Mouse (Mus musculus): ENCODE results near the gene Ano10. TPM values are rescaled to one million over a fixed set of nuclear protein-coding genes. Genes with fewer than 3 reads are reported as not detected.

The Ano10 gene
- total RNA-seq, 1 experiment from 2014 or later, result 18.2 TPM

- no peak for ATAC-seq (replicated peaks in 1 of 2; ENCODE audit: insufficient read depth in 1 of 2, low FRiP score in 2 of 2, low TSS enrichment in 1 of 2, low read depth in 1 of 2, poor library complexity in 2 of 2, severe bottlenecking in 2 of 2)
Observed at GRCm38 (mm10) chr9:122270913-122271312, 23.3 kb downstream of the Ano10 start.

DNA sequence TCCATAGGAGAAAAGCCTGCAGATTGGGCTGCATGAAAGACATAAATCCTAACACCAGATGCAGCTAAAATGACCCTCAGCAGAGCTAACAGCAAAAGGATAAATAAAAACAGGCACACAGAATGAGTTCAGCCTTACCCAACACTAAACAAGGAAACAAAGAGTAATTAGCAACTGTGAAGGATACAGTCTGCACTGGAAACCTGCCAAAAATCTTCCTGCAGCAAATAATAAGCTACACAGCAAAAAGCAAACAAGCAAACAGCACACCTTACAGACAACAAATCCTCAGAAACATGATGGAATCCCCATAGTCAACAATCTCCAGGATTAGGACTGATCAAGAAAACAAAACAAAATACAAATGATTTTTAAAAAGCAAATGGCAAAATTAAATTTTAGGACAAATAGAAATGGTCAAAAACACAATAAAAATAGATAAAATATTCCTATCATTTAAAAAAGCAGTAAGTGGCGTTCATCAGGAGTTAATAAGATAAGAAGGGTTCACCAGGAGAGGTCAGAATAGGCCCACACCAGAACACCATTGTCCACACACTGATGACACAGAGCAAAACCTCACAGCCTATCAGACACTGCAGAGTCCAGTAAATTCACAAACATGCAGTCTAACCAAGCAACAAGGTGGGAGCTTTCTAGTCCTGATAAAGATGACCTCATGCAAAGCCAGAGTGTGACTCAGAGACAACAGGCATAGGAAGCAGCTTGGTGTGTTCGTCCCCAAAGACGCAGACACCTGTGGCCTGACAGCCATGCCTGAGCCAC lies 24.8 kb downstream of the Ano10 start:
- ATAC-seq (replicated peaks in 1 of 2; ENCODE audit: insufficient read depth in 1 of 2, low FRiP score in 2 of 2, low TSS enrichment in 1 of 2, low read depth in 1 of 2, poor library complexity in 2 of 2, severe bottlenecking in 2 of 2), result no peak

DNA sequence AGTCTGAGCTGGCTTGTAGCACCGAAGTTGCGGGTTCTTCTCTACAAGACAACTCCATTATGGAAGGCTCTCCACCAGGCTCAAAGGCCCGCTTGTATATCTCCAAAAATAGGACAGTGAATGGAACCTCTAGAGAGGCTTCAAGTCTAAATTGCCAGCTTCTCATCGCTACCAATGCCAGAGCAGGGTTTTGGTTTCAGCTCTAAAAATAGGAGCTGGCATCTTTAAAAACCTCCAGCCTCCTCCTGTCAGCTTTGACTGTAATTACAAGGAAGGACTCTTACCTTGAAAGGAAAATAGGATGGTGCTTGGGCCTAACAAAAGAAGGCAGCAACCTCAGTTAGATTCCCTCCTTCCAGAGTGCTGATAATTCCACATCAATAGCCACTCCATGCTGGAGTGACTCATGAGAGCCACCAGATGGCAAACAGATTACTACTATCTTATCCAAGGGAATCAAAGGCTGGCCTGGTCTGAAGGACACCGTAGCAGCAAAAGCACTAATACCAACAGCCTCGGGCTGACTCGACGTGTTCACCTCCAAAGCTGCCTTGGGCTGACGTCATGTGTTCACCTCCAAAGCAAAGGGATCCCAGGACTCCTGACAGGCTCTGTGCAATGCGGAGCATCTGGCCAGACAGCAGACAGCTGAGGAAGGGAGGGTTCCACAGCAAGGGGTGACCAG lies 28.6 kb downstream of the Ano10 start:
- ATAC-seq (replicated peaks in 1 of 2; ENCODE audit: insufficient read depth in 1 of 2, low FRiP score in 2 of 2, low TSS enrichment in 1 of 2, low read depth in 1 of 2, poor library complexity in 2 of 2, severe bottlenecking in 2 of 2), result no peak

GRCm38 (mm10) chr9:122263140-122263539 lies 31.1 kb downstream of the Ano10 start:
- ATAC-seq (replicated peaks in 1 of 2; ENCODE audit: insufficient read depth in 1 of 2, low FRiP score in 2 of 2, low TSS enrichment in 1 of 2, low read depth in 1 of 2, poor library complexity in 2 of 2, severe bottlenecking in 2 of 2), result no peak

- ATAC-seq (replicated peaks in 1 of 2; ENCODE audit: insufficient read depth in 1 of 2, low FRiP score in 2 of 2, low TSS enrichment in 1 of 2, low read depth in 1 of 2, poor library complexity in 2 of 2, severe bottlenecking in 2 of 2), result no peak
Observed at GRCm38 (mm10) chr9:122254386-122254785, 39.8 kb downstream of the Ano10 start.

DNA sequence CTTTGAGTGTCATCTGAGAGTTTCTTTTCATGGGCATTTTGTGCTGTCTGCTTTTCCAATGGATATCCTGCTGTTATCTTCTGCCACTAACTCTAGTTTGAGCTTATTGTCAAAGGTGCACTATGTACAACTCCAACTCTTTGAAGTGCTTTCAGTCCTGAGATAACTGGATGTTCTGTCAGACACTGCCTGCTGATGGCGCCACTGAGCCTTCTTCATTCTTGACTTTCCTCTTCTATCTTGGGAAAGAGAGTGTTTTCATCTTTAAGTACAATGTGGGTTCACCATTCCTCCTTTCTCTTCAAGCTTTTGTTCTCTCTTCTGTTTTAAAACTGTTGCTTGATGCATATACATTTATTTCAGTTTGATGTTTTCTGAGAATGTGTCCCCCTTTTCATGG lies 42.1 kb downstream of the Ano10 start:
- ATAC-seq (replicated peaks in 1 of 2; ENCODE audit: insufficient read depth in 1 of 2, low FRiP score in 2 of 2, low TSS enrichment in 1 of 2, low read depth in 1 of 2, poor library complexity in 2 of 2, severe bottlenecking in 2 of 2), result no peak

- ATAC-seq (replicated peaks in 1 of 2; ENCODE audit: insufficient read depth in 1 of 2, low FRiP score in 2 of 2, low TSS enrichment in 1 of 2, low read depth in 1 of 2, poor library complexity in 2 of 2, severe bottlenecking in 2 of 2), result peak; percentile 53 to 56; a peak in 1 of 4 replicates
Observed at GRCm38 (mm10) chr9:122248168-122248567, 46.1 kb downstream of the Ano10 start.

GRCm38 (mm10) chr9:122247430-122248027 lies 46.7 kb downstream of the Ano10 start:
- ATAC-seq (replicated peaks in 1 of 2; ENCODE audit: insufficient read depth in 1 of 2, low FRiP score in 2 of 2, low TSS enrichment in 1 of 2, low read depth in 1 of 2, poor library complexity in 2 of 2, severe bottlenecking in 2 of 2), result peak; percentile 52 to 55; a peak in 1 of 4 replicates

GRCm38 (mm10) chr9:122245879-122246278 lies 48.3 kb downstream of the Ano10 start:
- no peak for ATAC-seq (replicated peaks in 1 of 2; ENCODE audit: insufficient read depth in 1 of 2, low FRiP score in 2 of 2, low TSS enrichment in 1 of 2, low read depth in 1 of 2, poor library complexity in 2 of 2, severe bottlenecking in 2 of 2)

DNA sequence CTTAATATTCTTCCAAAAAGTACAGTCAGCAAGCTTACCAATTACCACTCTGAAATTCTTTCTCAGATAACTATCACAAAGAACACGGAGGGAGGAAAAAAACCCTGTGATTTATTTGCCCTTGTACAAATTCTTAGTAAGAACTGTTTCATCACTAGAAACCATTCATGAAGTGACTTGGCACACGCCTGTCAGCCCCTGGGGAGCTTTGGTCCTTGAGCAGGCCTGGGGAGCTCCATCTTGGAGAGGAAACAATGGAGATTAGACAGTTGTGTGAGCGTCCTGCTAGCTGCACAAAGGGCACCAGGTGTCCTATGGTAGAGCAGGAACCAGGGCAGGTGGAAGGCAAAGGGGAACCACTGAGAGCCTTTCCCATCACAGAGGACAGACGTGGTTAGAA lies 48.8 kb downstream of the Ano10 start:
- ATAC-seq (replicated peaks in 1 of 2; ENCODE audit: insufficient read depth in 1 of 2, low FRiP score in 2 of 2, low TSS enrichment in 1 of 2, low read depth in 1 of 2, poor library complexity in 2 of 2, severe bottlenecking in 2 of 2), result no peak

DNA sequence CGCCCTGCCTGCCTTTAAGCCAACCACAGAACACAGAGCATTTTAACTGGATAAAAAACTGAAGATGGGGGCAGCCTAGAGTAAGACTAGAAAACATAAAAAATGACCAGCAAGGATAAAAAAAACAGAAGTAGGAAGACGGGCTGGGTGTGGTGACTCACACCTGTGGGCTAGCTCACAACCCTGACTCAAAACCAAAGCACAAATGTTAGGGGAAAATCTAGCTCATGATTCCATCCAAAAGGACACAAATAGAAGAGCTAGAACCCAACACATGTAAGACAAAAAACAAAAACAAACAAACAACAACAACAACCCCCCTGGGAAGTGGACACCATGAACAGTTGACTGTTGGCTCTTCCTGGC lies 49.4 kb downstream of the Ano10 start:
- ATAC-seq (replicated peaks in 1 of 2; ENCODE audit: insufficient read depth in 1 of 2, low FRiP score in 2 of 2, low TSS enrichment in 1 of 2, low read depth in 1 of 2, poor library complexity in 2 of 2, severe bottlenecking in 2 of 2), result no peak

DNA sequence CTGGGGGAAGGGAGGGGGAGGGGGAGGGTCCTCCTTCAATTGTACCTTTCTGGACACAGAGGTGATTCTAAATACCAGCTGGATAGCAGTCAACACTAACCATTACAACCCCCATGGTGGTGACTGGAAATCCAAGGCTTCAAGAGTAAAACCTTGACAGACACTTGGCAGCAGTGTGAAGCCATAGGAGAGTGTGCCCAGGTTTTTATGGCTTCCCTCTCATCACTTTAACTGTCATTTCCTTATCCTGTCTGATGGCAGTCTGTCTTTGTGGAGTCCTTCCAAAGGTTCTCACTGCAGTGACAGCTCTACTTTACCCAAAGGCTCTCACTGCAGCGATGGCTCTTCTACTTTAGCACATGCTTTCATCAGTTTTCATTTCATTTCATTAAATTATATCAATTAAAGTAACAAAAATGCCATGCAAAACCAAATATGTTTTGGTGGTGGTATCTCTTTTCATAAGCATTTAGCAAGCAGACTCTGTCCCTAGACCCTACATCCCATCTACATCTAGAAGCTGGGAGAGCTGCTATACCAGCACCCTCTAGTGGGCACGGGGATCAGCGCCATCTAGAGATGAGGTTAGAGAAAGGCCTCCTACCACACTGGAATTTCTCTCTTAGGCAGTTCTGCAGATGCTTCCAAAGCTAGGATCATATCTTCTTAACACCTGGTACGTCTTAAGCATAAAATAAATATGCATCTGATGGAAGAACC lies 50.0 kb downstream of the Ano10 start:
- ATAC-seq (replicated peaks in 1 of 2; ENCODE audit: insufficient read depth in 1 of 2, low FRiP score in 2 of 2, low TSS enrichment in 1 of 2, low read depth in 1 of 2, poor library complexity in 2 of 2, severe bottlenecking in 2 of 2), result peak; percentile 51 to 52; a peak in 2 of 4 replicates

DNA sequence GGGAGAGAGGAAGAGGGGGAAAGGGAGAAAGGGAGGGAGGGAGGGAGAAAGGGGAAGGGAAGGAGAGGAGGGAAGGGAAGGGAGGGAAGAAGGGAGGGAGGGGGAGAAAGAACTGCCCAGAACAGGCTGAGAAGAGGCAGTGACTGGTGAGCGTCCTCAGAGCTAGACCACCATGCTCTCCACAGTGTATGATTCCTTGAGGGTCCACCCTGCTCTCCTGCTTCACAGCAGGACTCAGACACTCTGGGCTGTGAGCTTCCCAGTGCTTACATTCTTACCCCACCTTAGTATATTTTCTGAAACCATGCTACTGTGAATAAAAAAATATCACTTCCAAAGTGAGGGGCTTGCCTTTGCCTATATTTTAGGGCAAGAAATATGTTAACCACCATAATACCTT lies 50.9 kb downstream of the Ano10 start:
- ATAC-seq (replicated peaks in 1 of 2; ENCODE audit: insufficient read depth in 1 of 2, low FRiP score in 2 of 2, low TSS enrichment in 1 of 2, low read depth in 1 of 2, poor library complexity in 2 of 2, severe bottlenecking in 2 of 2), result no peak

GRCm38 (mm10) chr9:122242856-122243255 lies 51.4 kb downstream of the Ano10 start:
- no peak for ATAC-seq (replicated peaks in 1 of 2; ENCODE audit: insufficient read depth in 1 of 2, low FRiP score in 2 of 2, low TSS enrichment in 1 of 2, low read depth in 1 of 2, poor library complexity in 2 of 2, severe bottlenecking in 2 of 2)

DNA sequence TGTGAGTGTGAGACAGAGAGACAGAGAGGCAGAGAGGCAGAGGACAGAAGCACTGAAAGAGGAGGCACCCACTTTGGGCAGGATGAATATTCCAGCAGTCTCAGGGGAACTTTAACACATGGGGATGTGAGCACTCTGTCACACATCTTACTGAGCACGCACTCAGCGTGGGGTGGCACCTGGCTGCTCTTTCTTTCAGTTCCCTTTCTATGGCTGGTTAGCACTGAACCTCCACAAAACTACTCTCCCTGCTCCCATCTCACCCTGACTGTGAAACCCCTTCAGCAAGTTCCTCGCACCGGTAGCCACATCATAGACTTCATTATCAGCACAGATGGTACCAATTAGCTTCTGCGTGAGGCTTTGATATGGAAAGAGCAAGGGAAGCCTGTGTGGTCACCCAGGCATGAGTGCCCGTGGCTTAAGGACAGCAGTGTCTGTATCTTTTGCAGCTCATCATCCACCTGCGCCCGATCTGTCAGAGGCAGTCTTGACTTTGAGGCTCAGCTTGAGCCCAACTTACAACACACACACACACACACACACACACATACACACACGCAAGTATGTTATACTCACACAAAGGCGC lies 52.3 kb downstream of the Ano10 start:
- 0 out of 4 replicates have a peak, but pooled peaks of 1 of the 2 experiments have one; percentile 19 for ATAC-seq (replicated peaks in 1 of 2; ENCODE audit: insufficient read depth in 1 of 2, low FRiP score in 2 of 2, low TSS enrichment in 1 of 2, low read depth in 1 of 2, poor library complexity in 2 of 2, severe bottlenecking in 2 of 2)

- ATAC-seq (replicated peaks in 1 of 2; ENCODE audit: insufficient read depth in 1 of 2, low FRiP score in 2 of 2, low TSS enrichment in 1 of 2, low read depth in 1 of 2, poor library complexity in 2 of 2, severe bottlenecking in 2 of 2), result no peak
Observed at GRCm38 (mm10) chr9:122240629-122241199, 53.5 kb downstream of the Ano10 start.

DNA sequence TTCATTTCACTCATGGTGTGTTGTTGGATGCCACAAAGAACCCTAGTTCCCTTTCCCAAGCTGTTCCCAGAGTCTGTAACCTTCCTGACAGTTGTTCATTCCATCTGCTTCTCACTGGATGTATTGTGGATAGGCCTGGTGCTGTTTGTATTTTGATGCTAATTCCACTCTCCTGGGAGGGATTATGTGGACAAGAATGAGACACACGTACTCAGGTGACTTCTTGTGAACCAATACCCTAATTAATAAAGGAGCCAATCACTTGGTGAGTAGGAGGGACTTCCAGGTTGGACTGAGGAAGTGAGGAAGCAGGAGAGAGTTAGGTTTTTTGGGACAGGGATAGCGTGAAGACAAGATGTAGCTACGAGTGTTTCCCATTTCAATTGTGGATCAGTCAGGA lies 59.5 kb downstream of the Ano10 start:
- no peak for ATAC-seq (replicated peaks in 1 of 2; ENCODE audit: insufficient read depth in 1 of 2, low FRiP score in 2 of 2, low TSS enrichment in 1 of 2, low read depth in 1 of 2, poor library complexity in 2 of 2, severe bottlenecking in 2 of 2)
